Mouse (Mus musculus): Measurements from ENCODE around the gene Gng2. TPM values are rescaled to one million over a fixed set of nuclear protein-coding genes. Genes with fewer than 3 reads are reported as not detected.

Gng2 gene
- total and polyA plus RNA-seq, 3 experiments, result 3.3 to 17.2 TPM; not detected in 1

DNA sequence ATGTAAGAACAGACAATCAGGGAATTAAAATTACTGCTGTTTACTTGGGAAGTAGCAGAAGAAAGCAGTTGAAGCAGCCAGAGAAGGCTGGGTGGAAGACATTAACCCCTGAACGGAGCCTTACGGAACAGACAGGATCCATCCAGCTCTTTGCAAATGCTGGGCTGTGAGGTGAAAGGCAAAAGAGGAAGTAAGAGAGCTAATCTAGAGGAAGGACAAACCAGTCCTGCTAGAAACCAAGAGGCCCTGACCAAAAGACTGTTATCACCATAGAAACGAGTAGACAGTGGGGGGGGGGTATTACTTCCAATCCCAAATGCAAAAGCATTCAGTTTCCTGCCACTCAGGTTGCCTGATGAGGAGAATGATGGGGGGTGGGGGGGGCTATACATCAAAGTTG, 6.6 kb downstream of the Gng2 start:
- H3K9ac ChIP-seq (ENCODE audit: control insufficient read depth, low read depth, low read length, poor library complexity, severe bottlenecking), result peak overlapping the region; percentile 46
- DNase-seq (ENCODE audit: low read depth, low spot score), result peak; percentile 88
- peak; percentile 69 for TF ChIP-seq SIN3A (IDR thresholded peaks at IDR 0.05; ENCODE audit: low read length)
- no peak for TF ChIP-seq HCFC1 (IDR thresholded peaks at IDR 0.05; ENCODE audit: low read depth, low read length)
- TF ChIP-seq TBP (IDR thresholded peaks at IDR 0.05; ENCODE audit: low read depth, low read length), result no peak
- 0 out of 2 replicates have a peak, but pooled peaks have one; percentile 7 for TF ChIP-seq MYC (IDR thresholded peaks at IDR 0.05; ENCODE audit: low read depth, low read length)
- no peak for TF ChIP-seq ZKSCAN1 (IDR thresholded peaks at IDR 0.05; ENCODE audit: low read depth, low read length)
- TF ChIP-seq USF1 (IDR thresholded peaks at IDR 0.05; ENCODE audit: low read depth, low read length), result no peak
- TF ChIP-seq ETS1 (IDR thresholded peaks at IDR 0.05; ENCODE audit: low read depth, low read length), result 0 out of 2 replicates have a peak, but pooled peaks have one; percentile 53
- TF ChIP-seq TAL1 (IDR thresholded peaks at IDR 0.05; ENCODE audit: low read length), result peak; percentile 22; the same call in 1 of the 2 replicates
- peak; percentile 43; the same call in 1 of the 2 replicates for TF ChIP-seq RCOR1 (IDR thresholded peaks at IDR 0.05; ENCODE audit: low read depth, low read length)
- TF ChIP-seq MAZ (IDR thresholded peaks at IDR 0.05; ENCODE audit: low read depth, low read length), result peak; percentile 70
- TF ChIP-seq ZC3H11A (IDR thresholded peaks at IDR 0.05; ENCODE audit: low read depth, low read length), result no peak
- peak; percentile 54 to 89 for TF ChIP-seq EP300 (IDR thresholded peaks at IDR 0.05; ENCODE audit: low read depth in 1 of 2, low read length in 2 of 2)
- no peak for TF ChIP-seq ZMIZ1 (IDR thresholded peaks at IDR 0.05; ENCODE audit: low read depth, low read length)
- TF ChIP-seq CHD2 (IDR thresholded peaks at IDR 0.05; ENCODE audit: low read length), result 0 out of 2 replicates have a peak, but pooled peaks have one; percentile 13
- no peak for TF ChIP-seq JUND (IDR thresholded peaks at IDR 0.05; ENCODE audit: low read depth, low read length)
- peak; percentile 64 for TF ChIP-seq GATA1 (IDR thresholded peaks at IDR 0.05; ENCODE audit: low read depth, low read length)
- no peak for TF ChIP-seq SMC3 (IDR thresholded peaks at IDR 0.05; ENCODE audit: low read depth, low read length)
- TF ChIP-seq MYB (IDR thresholded peaks at IDR 0.05; ENCODE audit: low read depth, low read length), result peak; percentile 76
- no peak for TF ChIP-seq POLR2A (IDR thresholded peaks at IDR 0.05; ENCODE audit: control insufficient read depth in 1 of 2, insufficient read depth in 1 of 2, low read depth in 1 of 2, low read length in 2 of 2, poor library complexity in 1 of 2)

DNA sequence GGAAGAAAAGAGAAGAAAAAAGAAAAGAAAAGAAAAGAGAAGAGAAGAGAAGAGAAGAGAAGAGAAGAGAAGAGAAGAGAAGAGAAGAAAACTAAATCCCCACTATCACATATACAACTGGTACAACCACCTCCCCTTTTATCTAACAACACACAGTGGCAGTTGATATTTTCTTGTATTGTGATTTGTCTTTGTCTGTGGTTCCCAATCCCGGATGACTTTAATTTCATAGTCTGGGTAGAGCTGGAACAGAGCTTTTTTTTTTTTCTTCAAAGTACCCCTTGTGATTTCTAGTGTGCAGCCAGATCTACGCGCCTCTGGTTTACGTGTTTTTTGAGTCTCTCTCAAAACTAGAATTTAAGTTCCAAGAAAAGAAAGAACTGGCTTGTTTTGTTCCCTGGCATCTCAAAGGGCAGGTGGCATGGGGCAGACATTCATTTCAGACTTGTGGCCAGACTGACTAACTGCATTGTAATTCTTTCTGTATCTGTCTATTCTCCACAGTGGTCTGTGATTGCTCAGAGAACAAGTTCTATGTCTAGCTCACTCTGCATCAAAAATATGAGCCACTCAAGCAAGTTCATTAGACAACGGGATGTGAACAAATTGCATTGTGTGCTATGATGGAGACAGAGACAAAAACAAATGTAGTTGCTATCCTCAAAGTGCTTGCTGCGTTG, 7.2 kb downstream of the Gng2 start:
- peaks cover 14 to 52% of the 10 kb centered on the region in 2 experiments for H3K4me1 ChIP-seq (ENCODE audit: control insufficient read depth in 1 of 2, insufficient read depth in 2 of 2, low read length in 2 of 2)
- peak; percentile 74 for TF ChIP-seq ZNF384 (IDR thresholded peaks at IDR 0.05; ENCODE audit: low read depth, low read length)
- no peak for TF ChIP-seq USF2 (IDR thresholded peaks at IDR 0.05; ENCODE audit: borderline replicate concordance in 1 of 2, insufficient read depth in 1 of 2, low read depth in 1 of 2, low read length in 2 of 2)
- TF ChIP-seq RCOR1 (IDR thresholded peaks at IDR 0.05; ENCODE audit: low read depth, low read length), result peak; percentile 98
- no peak for TF ChIP-seq TAL1 (IDR thresholded peaks at IDR 0.05; ENCODE audit: low read length)
- TF ChIP-seq MYB (IDR thresholded peaks at IDR 0.05; ENCODE audit: low read depth, low read length), result peak; percentile 65; the same call in 1 of the 2 replicates
- TF ChIP-seq GATA1 (IDR thresholded peaks at IDR 0.05; ENCODE audit: low read depth, low read length), result peak; percentile 53; the same call in 1 of the 2 replicates
- TF ChIP-seq MXI1 (IDR thresholded peaks at IDR 0.05; ENCODE audit: low read depth, low read length), result no peak
- TF ChIP-seq MEF2A (IDR thresholded peaks at IDR 0.05; ENCODE audit: extremely low read depth, insufficient replicate concordance, low read depth, low read length, poor library complexity, severe bottlenecking), result no peak
- no peak for TF ChIP-seq POLR2AphosphoS5 (IDR thresholded peaks at IDR 0.05; ENCODE audit: borderline replicate concordance, low read depth, low read length)
- TF ChIP-seq RAD21 (IDR thresholded peaks at IDR 0.05; ENCODE audit: low read depth, low read length), result no peak
- peak; percentile 64 for TF ChIP-seq TCF12 (IDR thresholded peaks at IDR 0.05; ENCODE audit: low read depth, low read length)
- TF ChIP-seq POLR2A (IDR thresholded peaks at IDR 0.05; ENCODE audit: control insufficient read depth in 1 of 2, insufficient read depth in 1 of 2, low read depth in 1 of 2, low read length in 2 of 2, poor library complexity in 1 of 2), result no peak
- no peak for TF ChIP-seq ETS1 (IDR thresholded peaks at IDR 0.05; ENCODE audit: low read depth, low read length)
- no peak for TF ChIP-seq ZC3H11A (IDR thresholded peaks at IDR 0.05; ENCODE audit: low read depth, low read length)
- no peak for TF ChIP-seq ZKSCAN1 (IDR thresholded peaks at IDR 0.05; ENCODE audit: low read depth, low read length)
- no peak for TF ChIP-seq CHD1 (IDR thresholded peaks at IDR 0.05; ENCODE audit: low read depth, low read length)
- TF ChIP-seq EP300 (IDR thresholded peaks at IDR 0.05; ENCODE audit: low read depth in 1 of 2, low read length in 2 of 2), result peak; percentile 52 to 65; a peak in 2 of 4 replicates
- TF ChIP-seq TBP (IDR thresholded peaks at IDR 0.05; ENCODE audit: low read depth, low read length), result no peak
- TF ChIP-seq ZMIZ1 (IDR thresholded peaks at IDR 0.05; ENCODE audit: low read depth, low read length), result no peak

More for the DNA sequence above, 6.6 kb downstream of the Gng2 start:
- H3K9me3 ChIP-seq (replicated peaks; ENCODE audit: insufficient read depth, low read length), result no peaks in the 10 kb centered on the region
- H3K79me2 ChIP-seq (ENCODE audit: control insufficient read depth, insufficient read depth, low read length, poor library complexity), result peaks cover 1% of the 10 kb centered on the region
- H3K27ac ChIP-seq (ENCODE audit: control insufficient read depth, low read depth, low read length), result peak overlapping the region; percentile 90
- H3K4me3 ChIP-seq (ENCODE audit: control insufficient read depth in 1 of 2, insufficient read depth in 1 of 2, low read depth in 2 of 2, low read length in 2 of 2), result peak overlapping the region; percentile 39 to 41
- peaks cover 0 to 38% of the 10 kb centered on the region in 2 experiments; a peak in 2 of 4 replicates for H3K36me3 ChIP-seq (ENCODE audit: control insufficient read depth in 1 of 2, insufficient read depth in 2 of 2, low read length in 2 of 2)
- H3K4me1 ChIP-seq (ENCODE audit: control insufficient read depth in 1 of 2, insufficient read depth in 2 of 2, low read length in 2 of 2), result peaks cover 19 to 52% of the 10 kb centered on the region in 2 experiments
- no peaks in the 10 kb centered on the region for H3K27me3 ChIP-seq (ENCODE audit: control insufficient read depth in 1 of 2, insufficient read depth in 2 of 2, low read length in 2 of 2)

More for the DNA sequence above, 7.2 kb downstream of the Gng2 start:
- DNase-seq (ENCODE audit: low read depth, low spot score), result peak; percentile 62
- H3K9me3 ChIP-seq (replicated peaks; ENCODE audit: insufficient read depth, low read length), result no peaks in the 10 kb centered on the region
- peak overlapping the region; percentile 46 for H3K9ac ChIP-seq (ENCODE audit: control insufficient read depth, low read depth, low read length, poor library complexity, severe bottlenecking)
- H3K36me3 ChIP-seq (ENCODE audit: control insufficient read depth in 1 of 2, insufficient read depth in 2 of 2, low read length in 2 of 2), result peaks cover 0 to 35% of the 10 kb centered on the region in 2 experiments; a peak in 2 of 4 replicates
- peak overlapping the region; percentile 39 to 41 for H3K4me3 ChIP-seq (ENCODE audit: control insufficient read depth in 1 of 2, insufficient read depth in 1 of 2, low read depth in 2 of 2, low read length in 2 of 2)
- peak overlapping the region; percentile 90 for H3K27ac ChIP-seq (ENCODE audit: control insufficient read depth, low read depth, low read length)
- no peaks in the 10 kb centered on the region for H3K27me3 ChIP-seq (ENCODE audit: control insufficient read depth in 1 of 2, insufficient read depth in 2 of 2, low read length in 2 of 2)
- H3K79me2 ChIP-seq (ENCODE audit: control insufficient read depth, insufficient read depth, low read length, poor library complexity), result peaks cover 1% of the 10 kb centered on the region
